Mouse (Mus musculus): ENCODE data around the gene Nppb. TPM values are rescaled to one million over a fixed set of nuclear protein-coding genes. Genes with fewer than 3 reads are reported as not detected.

The Nppb gene
- polyA plus RNA-seq, 1 experiment from 2014 or later, result not detected

- WGBS, result 94% methylated on average over 7 of the region's 7 CpGs
- Histone ChIP-seq H3K36me3 (replicated peaks) (peaks cover 90% of the 10 kb centered on the region), H3K27me3 (ENCODE audit: poor library complexity, severe bottlenecking) (no peaks in the 10 kb centered on the region), H3K9me3 (no peaks in the 10 kb centered on the region), H3K27ac (no peak overlapping the region), H3K4me1 (no peaks in the 10 kb centered on the region), H3K4me3 (no peak overlapping the region)
- no peak for DNase-seq (ENCODE audit: extremely low spot score, low spot score)
Measured at GRCm38 (mm10) chr4:148029297-148029696, 43.7 kb downstream of the Nppb start.

- Histone ChIP-seq H3K27ac (no peak overlapping the region), H3K36me3 (replicated peaks) (peaks cover 90% of the 10 kb centered on the region), H3K27me3 (ENCODE audit: poor library complexity, severe bottlenecking) (no peaks in the 10 kb centered on the region), H3K4me3 (no peak overlapping the region), H3K4me1 (no peaks in the 10 kb centered on the region), H3K9me3 (no peaks in the 10 kb centered on the region)
- 93% methylated on average over 5 of the region's 5 CpGs for WGBS
- DNase-seq (ENCODE audit: extremely low spot score, low spot score), result no peak
Measured at GRCm38 (mm10) chr4:148030506-148030905, 44.9 kb downstream of the Nppb start.

GRCm38 (mm10) chr4:148033858-148034410 lies 48.3 kb downstream of the Nppb start:
- 74% methylated on average over 7 of the region's 7 CpGs for WGBS
- H3K36me3 ChIP-seq (replicated peaks), result peaks cover 73% of the 10 kb centered on the region

GRCm38 (mm10) chr4:148035440-148035839 lies 49.9 kb downstream of the Nppb start:
- H3K4me1 ChIP-seq, result peaks cover 25% of the 10 kb centered on the region
- DNase-seq (ENCODE audit: extremely low spot score, low spot score), result no peak
- H3K27me3 ChIP-seq (ENCODE audit: poor library complexity, severe bottlenecking), result no peaks in the 10 kb centered on the region
- H3K9me3 ChIP-seq, result no peaks in the 10 kb centered on the region
- 87% methylated on average over 3 of the region's 3 CpGs for WGBS
- no peak overlapping the region for H3K27ac ChIP-seq
- H3K36me3 ChIP-seq (replicated peaks), result peaks cover 62% of the 10 kb centered on the region
- no peak overlapping the region for H3K4me3 ChIP-seq

More at GRCm38 (mm10) chr4:148033858-148034410, 48.3 kb downstream of the Nppb start:
- no peaks in the 10 kb centered on the region for H3K9me3 ChIP-seq
- no peak overlapping the region for H3K27ac ChIP-seq
- no peak for DNase-seq (ENCODE audit: extremely low spot score, low spot score)
- H3K27me3 ChIP-seq (ENCODE audit: poor library complexity, severe bottlenecking), result no peaks in the 10 kb centered on the region
- H3K4me3 ChIP-seq, result no peak overlapping the region
- peaks cover 11% of the 10 kb centered on the region for H3K4me1 ChIP-seq

Other genes with a start within 250 kb of the Nppb start
- 8.2 and 8.4 TPM in 2 replicates for gene Zfp984, start 176.0 kb upstream of the Nppb start, polyA plus RNA-seq (2016; fragmentation: Nextera tagmentation; extraction: Ambion mirVana)
- 4.7 and 6.0 TPM in 2 replicates for gene Zfp933, start 137.4 kb upstream of the Nppb start, polyA plus RNA-seq (2016; fragmentation: Nextera tagmentation; extraction: Ambion mirVana)
- gene Miip, start 117.0 kb upstream of the Nppb start, polyA plus RNA-seq (2016; fragmentation: Nextera tagmentation; extraction: Ambion mirVana), result 70.1 and 73.4 TPM in 2 replicates
- gene Fv1, start 116.8 kb upstream of the Nppb start, polyA plus RNA-seq (2016; fragmentation: Nextera tagmentation; extraction: Ambion mirVana), result 15.4 and 16.4 TPM in 2 replicates
- gene Mfn2, start 81.1 kb upstream of the Nppb start, polyA plus RNA-seq (2016; fragmentation: Nextera tagmentation; extraction: Ambion mirVana), result 42.9 and 43.4 TPM in 2 replicates
- 20.9 and 23.0 TPM in 2 replicates for gene Plod1, start 49.0 kb upstream of the Nppb start, polyA plus RNA-seq (2016; fragmentation: Nextera tagmentation; extraction: Ambion mirVana)
- 9.0 and 9.2 TPM in 2 replicates for gene 2510039O18Rik, start 44.9 kb upstream of the Nppb start, polyA plus RNA-seq (2016; fragmentation: Nextera tagmentation; extraction: Ambion mirVana)
- 0.31 TPM in 1 of 2 replicates, not detected in the other for gene Nppa, start 14.9 kb downstream of the Nppb start, polyA plus RNA-seq (2016; fragmentation: Nextera tagmentation; extraction: Ambion mirVana)
- gene Clcn6, start 53.0 kb downstream of the Nppb start, polyA plus RNA-seq (2016; fragmentation: Nextera tagmentation; extraction: Ambion mirVana), result 13.4 and 14.2 TPM in 2 replicates
- 27.7 and 30.1 TPM in 2 replicates for gene Mthfr, start 53.3 kb downstream of the Nppb start, polyA plus RNA-seq (2016; fragmentation: Nextera tagmentation; extraction: Ambion mirVana)
- gene Agtrap, start 102.2 kb downstream of the Nppb start, polyA plus RNA-seq (2016; fragmentation: Nextera tagmentation; extraction: Ambion mirVana), result 19.4 TPM in 2 replicates
- gene Mad2l2, start 144.6 kb downstream of the Nppb start, polyA plus RNA-seq (2016; fragmentation: Nextera tagmentation; extraction: Ambion mirVana), result 61.8 and 64.5 TPM in 2 replicates
- 1.6 and 2.2 TPM in 2 replicates for gene Draxin, start 144.9 kb downstream of the Nppb start, polyA plus RNA-seq (2016; fragmentation: Nextera tagmentation; extraction: Ambion mirVana)
- 8.4 and 10.4 TPM in 2 replicates for gene Fbxo6, start 166.4 kb downstream of the Nppb start, polyA plus RNA-seq (2016; fragmentation: Nextera tagmentation; extraction: Ambion mirVana)
- 33.4 and 34.4 TPM in 2 replicates for gene Fbxo44, start 174.7 kb downstream of the Nppb start, polyA plus RNA-seq (2016; fragmentation: Nextera tagmentation; extraction: Ambion mirVana)
- gene Fbxo2, start 174.8 kb downstream of the Nppb start, polyA plus RNA-seq (2016; fragmentation: Nextera tagmentation; extraction: Ambion mirVana), result 0.97 and 1.4 TPM in 2 replicates

Data from forebrain, embryonic 10.5 days (tissue).